In genomic region chr12:86374286-86374685, GRCm38 (mm10) we compare ENCODE assay signal across 28 mouse cellular contexts. TPM values are rescaled to one million over a fixed set of nuclear protein-coding genes. Genes with fewer than 3 reads are reported as not detected.
"Had no signal": no experiment of that assay in that cellular context is flagged by ENCODE, and none has a peak within 500 bp of the region (broad histone marks: within the 10 kb centered on the region; RNA-seq: fewer than 3 reads in every experiment).

No protein-coding gene starts in this region.

- H3K4me1 ChIP-seq: limb, embryonic 15.5 days had no signal

- H3K9ac ChIP-seq: heart, embryonic 13.5 days; heart, embryonic 15.5 days; hindbrain, embryonic 13.5 days; hindbrain, embryonic 15.5 days; kidney, embryonic 15.5 days; limb, embryonic 13.5 days; limb, embryonic 15.5 days; liver, embryonic 14.5 days had no signal

- DNase-seq: gastrocnemius, postnatal 14 days; gastrocnemius, postnatal 36 days; heart, adult 11 months; heart, adult 2 months; heart, postnatal 14 days; heart, postnatal 36 days; kidney, adult 11 months; kidney, adult 2 months; kidney, adult 9 months; kidney, postnatal 14 days; kidney, postnatal 36 days; layer of hippocampus, adult 9-11 months; left cerebral cortex, postnatal 4 days had no signal

- H3K27me3 ChIP-seq: heart, embryonic 15.5 days; hindbrain, embryonic 15.5 days had no signal

- H3K27ac ChIP-seq: heart, adult 2 months; heart, embryonic 13.5 days; heart, embryonic 15.5 days; hindbrain, embryonic 13.5 days; hindbrain, embryonic 15.5 days; hindbrain, postnatal 0 days; kidney, embryonic 15.5 days; kidney, postnatal 0 days; left cerebral cortex, adult 2 months; limb, embryonic 13.5 days; limb, embryonic 15.5 days; liver, embryonic 14.5 days had no signal

- H3K4me2 ChIP-seq: heart, embryonic 11.5 days; heart, embryonic 13.5 days; heart, embryonic 15.5 days; hindbrain, embryonic 13.5 days; hindbrain, embryonic 15.5 days; kidney, embryonic 15.5 days; limb, embryonic 13.5 days; limb, embryonic 15.5 days; liver, embryonic 11.5 days had no signal

- H3K36me3 ChIP-seq: heart, embryonic 13.5 days; heart, embryonic 15.5 days; hindbrain, embryonic 13.5 days; hindbrain, embryonic 15.5 days; kidney, embryonic 15.5 days; limb, embryonic 13.5 days; limb, embryonic 15.5 days had no signal

- H3K4me3 ChIP-seq: heart, adult 2 months; heart, embryonic 13.5 days; heart, embryonic 15.5 days; hindbrain, embryonic 13.5 days; hindbrain, embryonic 15.5 days; kidney, embryonic 15.5 days; left cerebral cortex, adult 2 months; limb, embryonic 13.5 days; limb, embryonic 15.5 days had no signal

- ATAC-seq: hindbrain, postnatal 0 days; intestine, embryonic 16.5 days had no signal

- H3K9me3 ChIP-seq: heart, embryonic 13.5 days; heart, embryonic 15.5 days; hindbrain, embryonic 13.5 days; hindbrain, embryonic 15.5 days; kidney, embryonic 15.5 days; limb, embryonic 13.5 days; limb, embryonic 15.5 days had no signal

RNA-seq across cellular contexts. Expression of gene Esrrb, which starts 13.4 kb away (rescaled TPM):
- total RNA-seq: hematopoietic stem cell, adult 5-6 weeks had no signal
- polyA plus RNA-seq: liver, embryonic 11.5 days had no signal
